Mouse (Mus musculus) cerebellum, adult 9-11 months (tissue): ENCODE data around the gene Dpf3.

ENCODE experiments used
- DNase-seq: peaks from one replicate; pipeline ENCODE4 v3.0.0; 2022

Dpf3 gene

GRCm38 (mm10) chr12:83496336-83496735, 8.8 kb upstream of the Dpf3 start:
- no peak for DNase-seq

GRCm38 (mm10) chr12:83495961-83496282, 8.4 kb upstream of the Dpf3 start:
- no peak for DNase-seq

- no peak for DNase-seq
Observed at GRCm38 (mm10) chr12:83495248-83495960, 7.9 kb upstream of the Dpf3 start.

- DNase-seq, result no peak
Observed at GRCm38 (mm10) chr12:83494196-83494595, 6.7 kb upstream of the Dpf3 start.

GRCm38 (mm10) chr12:83492808-83493207, 5.3 kb upstream of the Dpf3 start:
- no peak for DNase-seq

- DNase-seq, result no peak
Observed at GRCm38 (mm10) chr12:83491609-83492008, 4.1 kb upstream of the Dpf3 start.

GRCm38 (mm10) chr12:83489748-83490147, 2.2 kb upstream of the Dpf3 start:
- DNase-seq, result no peak

- peak; percentile 68 for DNase-seq
Observed at GRCm38 (mm10) chr12:83488211-83488941, 860 bp upstream of the Dpf3 start.

- peak; percentile 73 for DNase-seq
Observed at GRCm38 (mm10) chr12:83486671-83487461, 650 bp downstream of the Dpf3 start.

- peak; percentile 80 for DNase-seq
Observed at GRCm38 (mm10) chr12:83485911-83486670, 1.4 kb downstream of the Dpf3 start.

GRCm38 (mm10) chr12:83484855-83485745, 2.4 kb downstream of the Dpf3 start:
- peak; percentile 59 for DNase-seq

GRCm38 (mm10) chr12:83483653-83484052, 3.9 kb downstream of the Dpf3 start:
- no peak for DNase-seq

- DNase-seq, result no peak
Observed at GRCm38 (mm10) chr12:83481439-83481838, 6.1 kb downstream of the Dpf3 start.

GRCm38 (mm10) chr12:83479818-83480401, 7.6 kb downstream of the Dpf3 start:
- DNase-seq, result no peak

GRCm38 (mm10) chr12:83479140-83479539, 8.4 kb downstream of the Dpf3 start:
- no peak for DNase-seq

- DNase-seq, result no peak
Observed at GRCm38 (mm10) chr12:83476277-83476676, 11.2 kb downstream of the Dpf3 start.

GRCm38 (mm10) chr12:83475419-83475818, 12.1 kb downstream of the Dpf3 start:
- no peak for DNase-seq

GRCm38 (mm10) chr12:83473987-83474600, 13.4 kb downstream of the Dpf3 start:
- DNase-seq, result no peak

GRCm38 (mm10) chr12:83471760-83472159, 15.8 kb downstream of the Dpf3 start:
- no peak for DNase-seq

GRCm38 (mm10) chr12:83470085-83470484, 17.4 kb downstream of the Dpf3 start:
- DNase-seq, result no peak
